Mouse (Mus musculus): ENCODE measurements at regions not wholly inside any gene's neighbourhood (a gene's known extent, or its start where the extent isn't known, plus 50 kb on each side); places are given as distances from the start of the nearest gene placed in this dataset.
"Not testable (repeated sequence)": the region's sequence is repeated elsewhere in the genome, so short reads cannot be mapped to it uniquely, and the experiment has no call there.

DNA sequence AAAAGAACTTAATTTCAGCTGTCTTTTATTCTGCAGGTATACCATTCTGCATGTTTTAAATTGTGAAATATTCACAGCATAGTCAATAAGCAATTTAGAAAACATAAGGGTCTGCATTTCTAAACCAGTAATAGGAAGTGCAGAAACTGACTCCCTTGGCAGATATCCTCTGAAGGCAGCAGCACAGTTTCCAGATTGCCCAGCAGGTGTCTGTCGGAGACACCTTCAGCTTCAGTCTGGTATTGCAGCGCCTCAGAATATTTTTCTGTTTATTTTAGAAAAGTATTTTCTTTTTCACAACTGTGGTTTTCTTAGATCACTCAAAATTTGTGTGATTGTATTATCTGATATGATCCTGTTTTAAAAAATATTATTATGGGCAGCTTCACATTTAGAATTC lies 280.3 kb upstream of the Olfr1507 start:
- not testable (repeated sequence) for TF ChIP-seq CTCF (conservative IDR thresholded peaks at IDR 0.05; ENCODE audit: insufficient read depth, insufficient read length, low read depth, low read length); POLR2A (IDR thresholded peaks at IDR 0.05; ENCODE audit: low read depth, low read length)

Measured in kidney, adult 2 months (tissue).